Mouse (Mus musculus): ENCODE data around the gene Ap4b1. TPM values are rescaled to one million over a fixed set of nuclear protein-coding genes. Genes with fewer than 3 reads are reported as not detected.
A peak's percentile ranks its signal among the peaks of the same experiment; 100 is the strongest.
"Not testable (repeated sequence)": the region's sequence is repeated elsewhere in the genome, so short reads cannot be mapped to it uniquely, and the experiment has no call there.

The Ap4b1 gene
- total RNA-seq (2021), result 10 to 100 TPM in 1 of 2 experiments, 1 to 10 TPM in 1; 7.0 to 11.5 TPM
- long read RNA-seq, experiment 1, partial matches to known transcripts, result 2 of 5 reads
- long read RNA-seq, experiment 1, other reads (novel, unspliced or antisense), result 1 of 5 reads
- long read RNA-seq, experiment 2, partial matches to known transcripts, result 2 of 11 reads
- long read RNA-seq, experiment 2, other reads (novel, unspliced or antisense), result 2 of 11 reads

- peak; percentile 93 for DNase-seq
These were observed at the start of gene Ap4b1, which contains the start of the genes Dclre1b and Gm43064 for GRCm38 (mm10) chr3:103808891-103809798. Gene Ap4b1, plus strand, starts transcription at chr3:103809520. Gene Dclre1b, minus strand, starts transcription at chr3:103809444. Gene Gm43064, plus strand, starts transcription at chr3:103809573.

GRCm38 (mm10) chr3:103766789-103767188 is 42.5 kb upstream of the Ap4b1 start:
- no peak for DNase-seq

DNA sequence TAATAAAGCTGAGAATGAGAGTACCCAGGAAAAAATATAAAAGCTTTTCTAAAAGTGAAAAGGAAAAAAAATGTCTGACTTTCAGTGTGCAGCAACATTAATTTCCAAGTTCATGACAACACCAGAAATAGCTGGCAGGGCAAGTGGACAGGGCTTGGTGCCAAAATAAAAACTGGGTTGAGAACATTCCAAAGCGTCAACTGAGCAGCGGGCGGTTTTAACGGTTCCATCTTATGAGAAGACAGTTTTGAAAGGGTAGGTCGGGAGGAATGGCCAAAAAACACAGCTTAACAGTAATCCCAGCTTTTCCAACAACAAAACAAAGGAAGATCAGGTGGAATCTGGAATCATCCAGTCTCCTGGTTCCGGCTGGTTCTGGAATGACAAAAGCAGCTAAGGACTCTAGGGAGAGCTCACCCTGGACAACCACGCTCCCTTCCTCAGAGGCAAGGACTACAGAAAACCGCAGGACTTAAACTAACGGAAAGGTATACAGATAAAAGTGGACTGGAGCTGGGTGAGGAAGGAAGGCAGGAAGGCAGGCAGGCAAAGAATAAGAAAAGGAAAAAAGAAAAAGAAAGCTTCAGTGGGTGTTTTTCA is 37.7 kb upstream of the Ap4b1 start:
- DNase-seq, result peak; percentile 72

GRCm38 (mm10) chr3:103772846-103773245 is 36.5 kb upstream of the Ap4b1 start:
- no peak for DNase-seq

DNA sequence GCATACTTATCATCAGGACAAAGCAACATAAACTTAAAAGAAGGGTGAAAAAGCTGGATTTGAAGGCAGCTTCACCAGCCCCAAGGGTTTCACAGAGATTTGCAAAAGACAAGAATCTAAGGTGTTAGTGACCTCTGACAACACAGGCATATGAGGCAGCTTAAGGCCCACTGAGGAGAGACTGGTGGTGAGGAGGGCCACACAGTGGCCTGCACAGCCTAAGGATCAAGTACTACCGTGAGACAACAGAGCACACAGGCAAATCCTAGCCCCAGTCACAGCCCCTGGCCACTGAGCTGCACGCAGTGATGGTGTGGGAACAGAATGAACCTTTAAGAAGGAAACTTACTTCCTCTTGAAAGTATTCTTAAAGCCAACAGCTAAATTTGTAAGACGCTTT is 35.8 kb upstream of the Ap4b1 start:
- DNase-seq, result no peak

- DNase-seq, result no peak
These were observed 35.3 kb upstream of the Ap4b1 start for GRCm38 (mm10) chr3:103774009-103774408.

- no peak for DNase-seq
These were observed 31.4 kb upstream of the Ap4b1 start for GRCm38 (mm10) chr3:103777940-103778339.

DNA sequence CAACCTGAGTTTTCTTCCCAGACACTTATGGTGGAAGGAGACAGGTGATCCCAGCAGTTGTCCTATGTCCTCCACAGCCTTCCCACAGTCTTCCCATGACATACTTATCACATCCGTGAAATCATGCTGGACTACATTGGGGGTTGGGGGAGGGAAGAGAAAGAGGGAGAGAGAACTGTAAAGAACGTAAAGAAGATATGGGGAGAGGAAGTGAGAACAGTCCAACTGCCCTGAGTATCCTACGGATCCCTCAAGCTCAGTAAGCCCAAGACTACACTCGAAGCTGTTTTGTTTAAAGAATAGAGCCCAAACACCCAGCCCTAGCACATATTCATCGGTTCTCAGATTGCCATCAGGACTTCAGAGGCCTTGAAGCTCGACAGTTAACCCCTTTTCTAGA is 30.7 kb upstream of the Ap4b1 start:
- DNase-seq, result no peak

DNA sequence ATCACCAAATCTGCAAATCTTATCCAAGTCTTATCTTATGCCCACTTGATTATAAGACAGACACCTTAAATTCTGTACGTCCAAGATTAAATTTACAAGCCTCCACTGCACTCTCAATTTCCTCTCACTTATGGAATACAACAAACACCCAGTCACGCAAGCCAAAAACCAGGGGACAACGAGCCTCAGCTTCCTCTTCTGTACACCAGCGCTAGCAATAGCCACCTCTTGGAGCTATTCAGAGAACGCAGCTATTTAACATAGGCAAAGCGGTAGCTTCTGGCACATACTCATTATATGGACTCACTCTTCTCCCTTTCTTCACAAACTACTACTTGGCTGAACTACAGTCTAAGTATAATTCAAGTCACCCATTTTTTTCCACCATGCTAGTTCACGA is 30.1 kb upstream of the Ap4b1 start:
- no peak for DNase-seq

GRCm38 (mm10) chr3:103780271-103780670 is 29.0 kb upstream of the Ap4b1 start:
- DNase-seq, result no peak

DNA sequence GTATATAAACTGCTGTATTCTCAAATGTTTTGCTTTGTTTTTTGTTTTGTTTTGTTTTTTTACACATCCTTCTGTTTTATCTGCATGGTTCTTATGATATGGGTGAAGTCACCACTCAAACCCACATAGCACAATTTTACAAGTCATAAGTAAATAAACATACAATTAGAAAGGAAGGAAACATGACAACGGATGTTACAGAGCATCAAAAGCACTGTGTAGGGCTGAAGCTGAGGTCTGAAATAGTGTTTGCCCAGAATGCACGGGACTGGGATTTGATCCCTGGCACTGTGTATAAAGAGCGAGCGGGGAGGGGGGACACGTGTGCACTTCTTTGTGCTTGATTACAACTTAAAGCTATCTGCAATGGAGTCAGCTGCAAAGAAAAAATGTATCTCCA is 28.5 kb upstream of the Ap4b1 start:
- DNase-seq, result no peak

GRCm38 (mm10) chr3:103782844-103783609 is 26.3 kb upstream of the Ap4b1 start:
- DNase-seq, result no peak

GRCm38 (mm10) chr3:103787225-103787624 is 22.1 kb upstream of the Ap4b1 start:
- DNase-seq, result no peak

DNA sequence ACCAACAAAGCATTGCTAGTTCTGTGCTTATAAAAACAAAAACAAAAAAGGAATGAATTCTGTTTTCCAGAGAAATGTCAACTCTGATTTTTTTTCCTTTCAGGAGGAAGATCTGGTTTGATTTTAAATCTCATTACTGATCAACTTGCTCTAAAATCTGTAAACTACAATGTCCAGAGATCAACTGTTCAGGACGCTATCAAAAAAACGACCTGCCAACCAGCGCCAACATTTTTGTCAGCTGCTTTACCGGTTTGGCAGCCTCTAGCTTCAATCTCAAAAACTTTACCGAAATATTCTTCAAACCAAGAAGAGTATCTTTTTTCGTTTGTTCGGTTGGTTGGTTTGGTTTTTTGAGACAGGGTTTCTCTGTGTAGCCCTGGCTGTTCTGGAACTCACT is 20.2 kb upstream of the Ap4b1 start:
- no peak for DNase-seq

DNA sequence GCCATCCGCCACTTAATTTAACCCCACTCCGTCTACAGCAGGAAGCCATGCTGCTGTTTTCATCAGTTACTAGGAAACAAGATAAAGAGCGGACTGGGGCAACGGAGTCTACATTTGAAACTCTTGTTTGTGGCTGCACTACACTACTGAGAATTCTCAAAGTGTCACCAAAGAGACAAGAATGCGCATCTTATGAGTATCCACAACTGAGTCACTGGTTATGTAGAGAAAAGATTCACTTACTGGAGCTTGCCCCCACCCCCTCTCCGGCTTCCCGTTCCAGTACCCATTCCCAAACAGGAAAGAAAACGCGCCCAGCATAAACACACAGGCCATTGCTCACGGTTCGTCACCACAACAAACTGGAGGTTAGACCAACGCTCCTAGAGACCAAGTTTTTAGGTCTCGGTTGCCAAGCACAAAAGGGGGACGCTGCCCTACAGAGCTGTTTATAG is 19.4 kb upstream of the Ap4b1 start:
- DNase-seq, result peak; percentile 21

DNA sequence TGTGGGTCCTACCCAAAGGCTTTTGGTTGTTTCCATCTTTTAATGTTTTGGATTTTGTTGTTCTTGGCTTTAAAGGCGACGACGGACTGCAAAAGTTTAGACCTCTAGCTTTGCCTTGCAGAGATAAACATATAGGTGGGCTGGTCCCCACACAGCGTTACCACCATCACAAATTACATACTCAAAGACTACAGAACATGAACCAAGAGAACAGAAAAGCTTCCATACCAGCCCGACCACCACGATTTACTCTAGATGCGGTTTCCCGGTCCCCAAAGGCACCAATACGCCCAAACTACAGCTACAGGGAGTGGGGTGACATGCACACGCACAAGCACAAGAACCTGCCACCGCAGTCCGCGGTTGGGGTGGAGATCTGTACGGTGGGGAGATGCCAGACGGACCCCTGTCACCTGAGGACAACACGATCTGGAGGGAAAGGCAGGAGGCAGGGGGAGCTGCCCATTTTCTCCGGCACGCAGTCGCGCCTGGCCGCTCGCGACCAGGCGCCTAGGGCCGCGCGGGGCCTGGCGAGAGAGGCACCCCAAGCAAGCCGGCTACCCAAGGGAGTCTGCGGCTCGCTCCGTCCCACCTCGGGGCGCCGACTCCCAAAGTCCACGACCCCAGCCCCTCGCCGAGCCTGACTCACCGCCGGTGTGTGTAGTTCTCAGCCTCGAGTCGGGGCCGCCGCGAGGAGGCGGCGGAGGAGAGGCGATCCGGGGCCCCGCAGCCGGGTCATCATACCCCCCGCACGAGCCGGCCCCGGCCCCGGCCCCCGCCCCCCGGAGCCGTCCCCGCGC is 18.8 kb upstream of the Ap4b1 start:
- DNase-seq, result no peak

DNA sequence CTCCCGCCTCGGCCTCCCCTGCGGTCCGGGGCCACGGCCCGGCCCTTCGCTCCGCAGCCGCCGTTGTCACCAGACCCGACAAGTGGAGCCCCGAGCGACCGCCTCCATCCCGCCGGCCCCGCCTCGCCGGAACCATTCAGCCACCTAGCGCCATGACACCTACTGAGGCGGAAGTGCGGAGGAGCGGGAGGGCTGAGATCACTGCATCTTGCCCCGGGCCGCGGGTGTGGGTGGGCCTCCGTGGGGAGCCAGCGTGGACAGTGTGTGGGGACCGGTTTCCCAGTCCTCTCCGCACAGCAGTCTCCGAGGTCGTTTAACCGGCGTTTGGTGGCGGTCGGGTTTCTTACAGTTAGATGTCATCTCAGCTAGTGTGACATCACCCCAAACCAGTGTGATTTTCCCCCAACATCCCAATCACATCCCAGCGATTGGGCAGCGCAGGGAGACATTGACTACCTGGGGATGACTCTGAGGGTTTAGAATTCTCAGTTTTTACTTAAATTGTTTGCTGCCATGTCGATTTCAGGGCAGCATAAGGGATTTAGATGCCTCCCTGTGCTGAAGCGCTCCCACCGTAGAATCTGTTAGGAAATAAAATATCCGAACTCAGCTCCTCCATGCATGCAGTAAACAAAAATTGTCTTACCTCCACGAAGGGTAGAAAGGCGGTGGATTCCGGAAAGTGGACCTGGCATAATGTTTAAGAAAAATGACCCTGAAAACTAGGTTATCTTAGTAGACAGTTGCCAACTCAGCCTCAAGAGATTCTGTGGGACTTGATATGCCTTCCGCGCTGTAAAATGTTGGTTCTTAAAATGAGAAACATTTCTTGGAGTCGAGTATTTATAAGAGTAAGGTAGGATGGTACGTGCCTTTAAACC is 17.9 kb upstream of the Ap4b1 start, which contains the start of gene Hipk1:
Gene Hipk1, minus strand, starts transcription at position 334 of the 881 bp plus-strand sequence.
- DNase-seq, result peak; percentile 95

DNA sequence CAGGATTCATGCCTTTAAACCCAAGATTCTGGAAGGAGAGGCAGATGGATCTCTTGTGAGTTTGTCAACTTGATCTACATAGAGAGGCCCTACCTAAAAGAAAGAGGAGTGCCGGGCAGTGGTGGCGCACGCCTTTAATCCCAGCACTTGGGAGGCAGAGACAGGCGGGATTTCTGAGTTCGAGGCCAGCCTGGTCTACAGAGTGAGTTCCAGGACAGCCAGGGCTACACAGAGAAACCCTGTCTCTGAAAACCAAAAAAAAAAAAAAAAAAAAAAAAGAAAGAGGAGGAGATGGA is 17.3 kb upstream of the Ap4b1 start:
- DNase-seq, result not testable (repeated sequence)

DNA sequence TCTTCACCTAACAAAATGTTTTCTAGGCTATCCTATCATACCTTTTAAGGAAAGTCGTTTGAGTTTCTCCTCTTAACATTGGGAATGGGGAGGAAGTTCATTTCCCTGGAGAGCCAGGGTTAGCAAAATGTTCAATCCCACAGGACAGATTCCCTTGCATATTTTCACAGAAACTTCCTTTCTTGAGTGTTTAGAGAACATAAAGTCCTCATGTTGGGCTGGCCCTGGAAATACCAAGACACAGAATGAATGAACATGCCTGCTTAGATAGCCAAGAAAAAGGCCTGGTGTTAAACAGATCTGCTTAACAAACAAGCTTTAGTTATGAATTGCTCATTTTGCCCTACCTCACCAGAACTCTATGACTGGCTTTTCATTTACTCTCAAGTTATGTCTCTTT is 16.8 kb upstream of the Ap4b1 start:
- DNase-seq, result peak; percentile 20

DNA sequence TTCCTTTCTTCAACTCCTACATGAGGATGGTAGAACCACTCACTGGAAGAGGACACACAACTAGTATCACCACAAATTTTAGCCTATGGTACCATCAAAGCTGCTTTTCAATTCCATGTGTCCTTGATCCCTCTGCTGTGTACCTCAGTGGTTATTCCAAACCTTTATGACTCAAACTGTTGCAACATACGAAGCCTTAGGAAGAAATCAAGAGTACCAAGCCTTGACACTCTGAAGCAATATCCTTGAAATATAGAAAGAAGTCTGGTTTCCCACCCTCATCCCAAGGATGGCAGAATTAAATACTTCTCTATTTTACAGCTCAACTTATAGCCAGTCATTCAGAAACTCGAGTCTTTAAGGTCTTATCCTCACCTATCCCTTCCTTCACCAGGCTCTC is 12.9 kb upstream of the Ap4b1 start:
- DNase-seq, result no peak
